Mouse (Mus musculus): ENCODE data around the gene Lonp2.

Lonp2 gene

DNA sequence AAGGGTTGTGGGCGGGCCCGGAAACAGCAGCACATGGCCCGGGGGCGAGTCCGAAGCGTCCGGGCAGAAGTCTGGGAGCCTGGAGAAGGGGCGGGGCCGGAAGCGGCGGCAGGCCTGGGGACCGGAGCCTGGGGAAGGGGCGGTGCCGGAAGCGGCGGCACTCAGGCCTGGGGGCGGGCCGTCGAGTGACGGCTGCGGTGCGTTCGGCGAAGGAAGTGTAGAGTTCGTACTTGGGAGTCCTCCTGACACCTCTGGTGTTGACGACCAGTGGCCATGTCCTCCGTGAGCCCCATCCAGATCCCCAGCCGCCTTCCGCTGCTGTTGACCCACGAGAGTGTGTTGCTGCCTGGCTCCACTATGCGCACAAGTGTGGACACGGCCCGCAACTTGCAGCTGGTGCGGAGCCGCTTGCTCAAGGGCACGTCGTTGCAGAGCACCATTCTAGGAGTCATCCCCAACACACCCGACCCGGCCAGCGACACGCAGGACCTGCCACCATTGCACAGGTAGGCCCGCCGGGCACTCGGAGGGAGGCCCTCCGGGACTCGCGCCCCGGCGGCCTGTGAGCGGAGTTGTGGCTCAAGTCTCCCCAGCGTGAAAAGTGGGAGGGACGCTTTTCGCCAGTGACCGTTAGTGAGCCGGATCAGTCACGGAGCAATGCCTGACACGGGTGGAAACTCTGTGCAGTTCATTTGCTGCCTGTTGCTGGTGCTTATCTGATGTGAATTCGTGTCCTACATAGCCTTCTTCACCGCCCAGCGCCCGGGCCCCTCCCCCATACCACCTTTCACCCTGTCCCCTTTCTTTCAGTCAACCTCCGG lies at the start of gene Lonp2:
Lonp2 (plus strand) TSS at position 133 of the 821 bp plus-strand sequence.
- DNase-seq (ENCODE audit: low read depth), result peak; percentile 90

DNA sequence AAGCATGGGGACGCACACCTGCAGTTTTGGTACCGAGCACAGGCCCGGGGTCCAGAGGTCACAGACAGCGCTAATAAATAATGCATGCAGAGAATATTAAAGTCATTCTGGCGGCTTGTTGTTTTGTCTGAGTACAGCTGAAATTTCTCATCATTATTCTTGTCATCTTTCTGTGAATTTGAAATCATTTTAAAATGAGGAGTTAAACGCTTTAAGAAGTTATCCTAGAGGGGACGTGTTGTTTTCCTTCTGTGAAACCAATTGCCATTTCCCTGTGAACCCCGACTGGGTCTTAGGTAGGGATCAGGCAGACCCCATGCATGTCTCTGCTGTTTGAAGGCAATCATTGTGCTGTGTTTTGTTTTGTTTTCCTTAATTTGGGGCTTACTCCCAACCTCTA lies 46.3 kb upstream of the Lonp2 start:
- no peak for DNase-seq (ENCODE audit: low read depth)

DNA sequence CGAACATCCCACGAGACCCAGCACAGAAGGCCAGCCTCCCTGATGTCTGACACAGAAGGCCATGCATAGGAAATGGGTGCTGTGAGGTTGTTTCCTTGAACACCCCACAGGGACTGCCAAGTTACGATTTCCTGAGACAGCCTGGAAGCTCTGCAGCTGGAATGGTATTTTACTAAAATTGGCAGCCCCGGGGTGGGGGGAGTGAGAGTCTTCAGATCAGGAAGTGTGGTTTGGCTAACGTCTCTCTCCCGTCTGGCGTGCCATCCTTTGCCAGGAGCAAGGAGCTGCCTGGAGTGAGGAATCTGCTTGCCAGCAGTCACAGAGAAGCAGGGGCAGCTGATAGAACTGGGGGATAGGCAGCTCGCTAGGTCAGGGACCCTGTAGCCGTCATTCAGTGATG lies 45.8 kb upstream of the Lonp2 start:
- DNase-seq (ENCODE audit: low read depth), result no peak

DNA sequence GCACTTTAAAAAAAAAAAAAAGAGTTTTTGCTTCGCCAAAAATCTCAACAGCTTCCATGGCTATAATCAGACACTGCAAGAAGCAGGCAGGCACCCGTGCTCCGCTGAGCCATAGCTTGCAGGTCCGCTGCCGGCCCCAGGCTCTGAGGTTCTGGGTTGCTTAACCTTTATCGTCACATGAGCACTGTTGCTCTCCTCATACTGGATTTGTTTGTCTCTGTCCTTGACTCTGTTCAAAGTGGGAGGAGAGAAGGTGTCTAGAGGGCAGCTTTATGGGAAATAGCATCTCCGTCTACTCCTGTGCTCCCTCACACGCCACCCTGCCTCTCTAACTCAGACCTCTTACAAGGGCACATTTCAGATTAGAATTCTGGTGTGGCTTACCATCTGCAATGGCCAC lies 45.1 kb upstream of the Lonp2 start:
- no peak for DNase-seq (ENCODE audit: low read depth)

DNA sequence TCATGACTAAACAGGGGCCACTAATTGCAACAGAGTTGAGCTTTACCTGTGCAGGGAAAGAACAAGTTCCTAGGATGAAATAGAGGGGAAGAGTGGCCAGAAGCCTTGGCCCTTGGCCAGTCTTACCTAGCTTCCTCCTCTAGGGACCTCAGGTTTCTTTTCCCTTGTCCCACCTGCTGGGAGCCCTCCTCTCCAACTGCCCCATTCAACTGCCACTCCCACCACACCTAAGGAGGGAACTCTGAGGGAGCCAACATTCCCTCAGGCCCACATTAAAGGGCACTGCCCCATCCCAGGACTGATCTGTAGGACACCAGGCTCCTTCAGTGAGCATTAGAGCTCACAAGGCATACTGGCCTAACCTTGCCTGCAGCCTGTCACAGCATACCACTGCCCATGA lies 43.4 kb upstream of the Lonp2 start, which contains the start of gene Abcc12:
Abcc12 (minus strand) TSS at position 229 of the 400 bp plus-strand sequence.
- no peak for DNase-seq (ENCODE audit: low read depth)

DNA sequence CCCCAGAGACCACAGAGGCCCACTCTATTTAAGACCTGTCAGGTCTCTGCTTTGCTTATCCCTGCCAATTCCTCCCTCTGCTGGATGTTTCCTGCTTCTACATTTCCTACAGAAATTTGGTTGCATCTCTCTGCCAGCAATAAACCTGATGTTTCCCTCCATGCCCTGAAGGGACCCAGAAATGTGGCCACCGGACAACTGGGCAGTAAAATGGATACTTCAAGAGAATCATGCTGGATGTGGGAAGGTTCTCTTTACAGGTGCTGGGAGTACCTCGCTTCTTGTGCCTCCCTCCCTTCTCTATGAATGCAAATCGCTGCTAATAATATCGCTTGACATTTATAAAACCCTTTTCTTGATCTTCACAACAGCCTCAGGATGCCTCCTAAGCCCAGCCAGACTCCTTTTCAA lies 41.9 kb upstream of the Lonp2 start:
- DNase-seq (ENCODE audit: low read depth), result no peak

DNA sequence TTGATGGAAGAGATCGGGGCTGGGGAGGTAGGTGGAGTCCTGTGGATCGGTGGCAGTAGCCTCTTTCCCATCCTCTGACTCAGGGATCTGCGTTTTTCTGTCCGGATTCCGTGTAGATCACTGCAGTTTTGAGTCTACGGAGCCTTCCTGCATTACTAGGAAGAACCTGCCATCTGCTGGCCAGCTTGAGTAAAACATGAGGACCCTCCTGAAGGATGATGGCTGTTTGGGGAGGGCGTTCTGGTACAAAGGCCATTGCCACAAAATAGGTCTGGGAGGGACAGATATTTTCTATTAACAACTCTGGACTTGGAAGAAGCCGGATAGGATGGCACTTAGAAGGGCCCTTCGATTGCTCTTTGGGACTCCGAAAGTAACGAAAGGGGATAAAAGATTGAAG lies 38.7 kb upstream of the Lonp2 start:
- DNase-seq (ENCODE audit: low read depth), result peak; percentile 83

DNA sequence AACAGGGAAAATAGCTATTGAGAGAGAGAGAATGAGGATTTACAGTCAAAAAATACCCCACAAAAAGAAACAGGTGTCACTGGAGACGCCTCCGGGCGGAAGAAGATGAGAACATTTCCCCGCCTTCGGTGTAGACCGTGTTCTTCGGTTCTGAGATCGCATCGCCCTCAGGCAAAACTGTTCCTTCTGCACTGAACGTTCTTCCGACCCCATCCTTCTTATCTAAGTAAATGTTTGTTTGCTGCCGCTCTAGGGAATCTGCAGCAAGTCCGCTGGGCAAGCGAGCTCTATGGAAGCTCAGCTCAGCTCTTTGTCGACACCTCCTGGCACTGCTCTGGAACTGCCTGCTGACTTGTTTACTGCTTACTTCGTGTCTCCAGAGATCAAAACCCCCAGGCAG lies 38.3 kb upstream of the Lonp2 start:
- DNase-seq (ENCODE audit: low read depth), result peak; percentile 63

DNA sequence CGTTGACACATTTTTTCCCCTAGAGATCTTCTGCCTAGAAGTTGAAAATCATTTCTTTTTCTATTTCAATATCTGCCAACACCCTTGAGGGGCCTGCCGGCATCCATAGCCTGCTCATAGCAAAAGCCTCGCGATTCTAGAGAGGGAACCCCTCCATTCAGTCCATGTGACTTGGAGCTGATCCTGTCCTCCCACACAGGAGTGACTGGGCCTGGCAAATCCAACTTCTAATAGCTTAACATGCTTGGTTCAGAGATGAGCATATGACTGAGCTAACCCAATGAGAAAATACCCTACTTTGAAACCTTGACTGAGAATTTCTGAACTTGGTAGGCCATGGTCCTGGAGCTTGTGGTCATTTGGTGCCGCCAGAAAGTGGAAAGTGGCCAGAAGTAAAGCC lies 37.8 kb upstream of the Lonp2 start:
- no peak for DNase-seq (ENCODE audit: low read depth)

DNA sequence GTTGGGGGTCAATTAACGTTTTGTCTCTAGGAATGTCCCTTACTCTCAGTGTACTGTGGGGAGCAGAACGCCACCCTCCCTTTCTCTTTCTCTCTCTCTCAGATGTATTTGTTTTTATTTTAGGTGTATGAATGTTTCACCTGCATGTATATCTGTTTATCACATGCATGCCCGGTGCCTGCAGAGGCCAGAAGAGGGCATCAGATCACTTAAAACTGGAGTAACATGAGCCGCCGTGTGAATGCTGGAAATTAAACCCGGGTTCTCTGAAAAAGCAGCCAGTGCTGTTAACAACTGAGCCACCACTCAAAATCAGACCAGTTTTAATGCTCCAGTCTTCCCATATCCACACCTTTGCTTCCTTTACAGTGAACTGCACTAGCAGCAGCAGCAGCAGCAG lies 37.2 kb upstream of the Lonp2 start:
- DNase-seq (ENCODE audit: low read depth), result no peak

DNA sequence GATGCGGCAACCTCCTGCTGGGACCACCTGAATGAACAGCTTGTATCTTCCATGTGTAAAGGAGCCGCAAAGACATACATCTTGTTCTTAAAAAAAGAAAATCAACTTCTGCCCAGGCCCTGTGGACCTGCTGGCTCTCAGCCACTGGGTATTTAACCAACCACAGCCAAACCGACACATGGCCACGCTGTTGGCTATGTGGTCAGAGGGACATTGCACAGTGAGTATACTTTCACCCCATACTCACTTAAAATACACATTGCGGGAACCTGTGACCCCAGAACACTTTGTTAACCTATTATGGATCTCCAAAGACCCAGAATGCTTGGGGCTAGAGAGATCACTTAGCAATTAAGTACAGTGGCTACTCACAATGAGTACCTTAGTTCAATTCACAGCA lies 35.5 kb upstream of the Lonp2 start:
- DNase-seq (ENCODE audit: low read depth), result no peak

DNA sequence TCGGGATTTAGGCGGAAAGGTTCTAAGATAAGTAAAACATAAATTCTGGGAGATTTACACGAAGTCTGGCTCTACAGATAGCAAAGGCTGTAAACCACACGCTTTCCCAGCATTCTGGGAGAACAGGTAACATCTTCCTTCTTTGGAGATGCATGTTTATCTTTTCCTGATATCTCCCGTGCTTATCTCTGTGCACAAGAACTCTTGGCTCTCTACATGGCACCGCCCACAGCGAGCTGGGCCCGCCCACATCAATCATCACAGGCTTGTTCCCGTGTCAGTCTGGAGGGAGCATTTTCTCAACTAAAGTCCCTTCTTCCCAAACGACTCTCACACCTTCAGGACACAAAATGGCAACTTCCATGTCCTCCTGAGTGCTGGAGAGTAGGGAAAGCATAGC lies 30.7 kb upstream of the Lonp2 start:
- DNase-seq (ENCODE audit: low read depth), result no peak

DNA sequence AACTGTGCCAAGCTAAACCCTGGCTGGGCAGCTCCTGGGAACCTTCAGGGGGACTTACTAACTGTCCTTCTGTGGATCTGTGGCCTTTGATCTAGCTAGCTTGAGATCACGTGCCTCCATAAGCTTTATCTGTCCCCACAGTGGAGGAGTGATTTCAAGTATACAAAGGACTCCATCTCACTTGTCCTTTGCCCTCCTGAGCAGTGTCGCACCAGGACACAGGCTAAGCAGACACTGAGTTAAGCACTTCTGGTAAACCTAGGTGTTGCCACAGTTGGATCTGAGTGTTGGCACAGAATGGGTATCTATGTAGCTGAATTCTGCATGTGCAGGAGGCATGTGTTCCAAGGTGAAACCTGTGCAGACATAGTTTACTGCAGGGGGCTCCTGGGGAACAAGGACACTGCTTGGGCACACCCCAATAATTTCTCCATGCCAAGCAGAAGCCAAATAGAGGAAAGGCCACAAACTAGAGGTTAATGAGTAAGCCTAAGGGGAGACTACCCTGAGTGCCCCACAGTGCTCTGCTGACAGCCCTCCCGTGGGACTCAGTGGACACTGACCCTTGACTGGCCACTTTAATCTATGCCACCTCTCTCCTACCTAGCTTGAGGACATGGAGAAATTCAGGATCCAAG lies 29.6 kb upstream of the Lonp2 start:
- DNase-seq (ENCODE audit: low read depth), result no peak

DNA sequence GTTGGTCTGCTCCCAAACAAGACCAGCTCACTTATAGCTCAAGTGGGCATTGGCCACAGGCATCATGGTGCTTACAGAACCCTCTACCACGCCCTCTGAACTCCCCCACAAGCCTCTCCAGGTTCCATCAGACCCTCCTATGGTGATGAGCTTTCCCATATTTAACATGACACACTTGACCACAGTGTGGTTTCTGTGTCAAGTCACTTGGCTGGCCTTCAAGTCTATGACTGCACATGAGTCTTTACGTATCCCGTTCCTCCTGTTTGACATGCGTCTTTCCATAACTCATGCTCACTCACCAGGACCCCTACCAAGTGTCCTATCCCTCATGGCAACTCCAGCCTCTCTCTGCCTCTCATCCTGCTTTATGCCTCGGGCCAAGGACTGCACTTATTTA lies 28.2 kb upstream of the Lonp2 start:
- DNase-seq (ENCODE audit: low read depth), result no peak

DNA sequence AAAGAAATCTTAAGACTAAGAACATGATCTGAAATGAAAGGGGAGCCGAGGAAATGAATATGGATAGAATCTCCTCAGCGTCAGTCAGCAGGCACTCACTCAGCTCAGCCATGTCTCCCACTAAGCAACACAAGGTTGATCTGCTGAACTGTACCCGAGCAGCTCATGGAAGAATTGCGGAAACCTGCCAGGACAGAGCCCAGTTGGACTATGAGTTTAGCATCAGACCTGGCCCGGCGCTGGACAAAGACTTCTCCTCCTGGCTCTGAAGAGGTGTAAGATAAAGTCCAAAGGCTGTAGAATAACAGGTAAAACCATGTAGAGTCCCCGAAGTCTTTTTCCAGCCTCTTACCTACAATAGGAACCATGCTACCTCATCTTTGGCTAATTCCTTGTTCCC lies 26.2 kb upstream of the Lonp2 start:
- no peak for DNase-seq (ENCODE audit: low read depth)

DNA sequence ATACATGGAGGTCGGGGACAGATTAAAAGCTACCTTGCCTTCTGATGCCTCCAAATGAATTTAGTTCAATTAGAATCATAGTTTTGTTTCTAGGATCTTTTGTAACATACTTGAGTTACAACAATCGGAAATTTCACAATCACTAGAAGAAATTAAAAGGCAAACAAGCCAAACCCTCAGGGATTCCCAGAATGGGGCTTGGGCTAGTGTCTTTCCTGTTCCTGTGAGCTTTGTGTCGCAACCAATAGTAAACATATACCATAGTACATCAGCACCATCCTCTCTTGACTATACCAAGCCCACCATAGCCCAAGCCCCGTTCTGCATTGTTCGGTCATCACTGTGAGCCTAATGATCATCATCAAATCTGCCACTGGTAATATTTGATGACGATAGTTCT lies 24.5 kb upstream of the Lonp2 start:
- no peak for DNase-seq (ENCODE audit: low read depth)

DNA sequence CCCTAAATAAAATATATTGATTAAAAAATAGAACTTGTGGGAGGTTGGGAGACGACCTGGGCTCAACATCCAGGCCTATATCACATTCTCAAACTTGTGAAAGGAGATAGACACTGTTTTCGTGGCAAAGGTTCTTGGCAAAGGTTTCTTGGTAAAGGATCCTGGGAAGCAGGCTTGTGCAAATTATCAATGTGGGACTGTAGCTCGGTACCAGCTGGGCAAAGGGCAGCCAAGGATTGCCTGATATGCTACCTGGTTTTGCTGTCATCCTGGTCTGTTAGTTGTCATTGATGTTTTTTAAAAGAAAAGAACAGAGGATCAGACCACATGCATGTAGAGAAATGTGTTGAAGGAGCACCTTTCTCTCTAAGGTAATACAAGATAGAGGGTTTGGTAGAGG lies 23.5 kb upstream of the Lonp2 start:
- no peak for DNase-seq (ENCODE audit: low read depth)

DNA sequence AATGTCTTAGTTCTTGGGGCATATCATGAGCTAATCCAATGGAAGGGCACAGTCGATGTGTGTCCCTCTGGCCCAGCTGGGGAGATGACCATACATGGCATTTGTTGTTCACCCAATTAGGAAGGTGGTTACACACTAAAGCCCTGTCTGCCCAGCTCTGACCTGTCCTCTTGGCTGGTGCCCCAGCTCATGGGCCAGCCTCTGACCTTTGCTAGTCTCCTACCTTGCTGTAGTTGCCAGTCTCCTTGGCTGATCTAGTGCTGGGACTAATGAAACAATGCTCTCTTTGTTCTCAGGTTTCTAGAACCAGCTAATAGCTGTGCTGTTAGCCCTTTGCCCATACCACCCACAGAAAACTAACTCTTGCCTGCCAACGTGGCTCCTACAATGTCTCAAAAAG lies 20.7 kb upstream of the Lonp2 start:
- no peak for DNase-seq (ENCODE audit: low read depth)

DNA sequence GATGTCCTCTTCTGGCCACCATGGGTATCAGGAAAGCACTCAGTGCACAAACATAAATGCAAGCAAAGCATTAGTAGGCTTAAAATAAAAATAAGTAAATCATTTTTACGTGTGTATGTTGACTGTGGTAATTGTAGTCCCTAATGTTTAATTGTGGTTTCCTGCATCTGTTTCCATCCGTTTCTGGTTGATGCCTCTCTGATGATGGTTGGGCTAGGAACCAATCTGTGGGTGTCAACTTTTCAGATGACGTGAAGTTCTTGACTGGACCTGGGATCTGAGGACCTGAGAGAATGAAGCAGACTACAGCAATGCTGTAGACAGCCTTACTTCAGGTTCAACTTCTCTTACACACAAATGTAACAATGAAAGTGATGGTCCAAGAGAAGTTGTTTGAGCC lies 19.2 kb upstream of the Lonp2 start:
- no peak for DNase-seq (ENCODE audit: low read depth)

DNA sequence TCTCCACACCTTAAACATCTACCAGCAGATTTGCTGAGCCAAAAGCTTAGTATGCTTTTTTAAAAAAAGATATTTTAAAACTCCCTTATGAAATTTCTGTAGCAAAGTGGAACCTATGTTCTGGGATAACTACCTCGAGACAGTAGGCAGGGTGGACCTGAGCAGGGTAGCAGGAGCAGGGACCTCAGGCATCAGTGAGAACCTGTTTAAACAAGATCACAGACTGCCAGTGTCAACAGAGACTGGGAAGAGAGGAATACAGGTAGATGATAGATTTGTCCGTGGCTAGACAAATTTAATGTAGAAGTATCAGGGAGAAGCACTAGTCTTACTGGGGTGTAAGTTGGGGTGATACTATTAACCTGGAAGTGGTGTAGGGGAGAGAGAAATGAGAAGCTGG lies 10.0 kb upstream of the Lonp2 start:
- no peak for DNase-seq (ENCODE audit: low read depth)

DNA sequence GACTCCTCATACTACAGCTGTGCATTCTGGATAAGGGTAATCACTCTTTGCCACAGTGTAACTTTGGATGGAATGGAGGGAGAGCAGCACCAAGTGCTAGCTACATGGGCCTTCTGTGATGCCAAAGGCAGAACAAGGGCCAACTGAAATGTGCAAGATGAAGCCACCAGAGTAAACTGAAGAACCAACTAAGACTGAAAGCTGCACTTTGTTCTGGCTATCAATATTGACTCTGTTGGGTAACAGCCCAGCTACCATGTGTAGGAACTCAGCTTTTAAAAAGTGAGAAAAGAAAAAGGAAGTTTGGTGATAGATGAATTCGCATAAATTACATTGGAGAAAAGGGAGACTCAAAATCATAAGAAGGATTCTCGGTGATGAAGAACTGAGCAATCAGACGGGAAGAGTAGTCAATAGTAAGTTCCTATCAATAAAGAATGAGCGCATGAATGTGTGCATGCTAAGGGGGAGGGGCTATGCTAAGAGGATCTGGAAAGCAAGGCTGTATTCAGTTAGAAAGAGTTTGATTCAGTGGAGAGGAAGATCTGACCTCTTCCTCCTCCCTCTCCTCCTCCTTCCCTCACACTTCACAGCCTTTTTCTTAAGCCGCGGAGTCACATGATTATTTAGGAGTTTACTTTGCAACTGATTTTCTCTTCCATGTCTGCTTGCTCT lies 8.6 kb upstream of the Lonp2 start:
- no peak for DNase-seq (ENCODE audit: low read depth)

DNA sequence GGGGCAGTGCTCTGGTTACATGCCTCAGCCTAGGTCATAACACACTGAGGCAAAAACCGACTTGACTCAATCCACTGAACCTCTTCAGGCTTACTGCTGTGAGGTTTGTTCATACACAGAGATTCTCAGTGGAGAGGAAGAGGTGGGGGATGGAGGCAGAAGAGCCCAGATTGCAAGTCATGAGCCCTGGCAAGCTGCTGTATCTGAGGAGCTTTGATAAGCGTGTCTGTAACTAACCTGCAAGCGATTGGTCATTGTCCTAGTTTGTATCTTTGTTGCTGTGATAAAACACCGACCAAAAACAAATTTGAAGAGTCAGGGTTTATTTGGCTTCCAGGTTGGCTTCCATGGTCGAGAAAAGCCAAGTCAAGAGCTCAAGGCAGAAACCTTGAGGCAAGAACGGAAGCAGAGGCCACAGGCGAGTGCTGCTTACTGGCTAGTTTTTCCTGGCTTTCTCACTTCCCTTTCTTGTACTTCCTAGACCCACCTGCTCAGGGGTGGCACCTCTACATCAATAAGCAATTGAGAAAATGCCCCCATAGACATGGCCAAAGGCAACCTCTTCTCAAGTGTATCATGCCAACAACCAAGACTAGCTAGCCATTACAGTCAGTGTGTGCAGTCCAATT lies 6.0 kb upstream of the Lonp2 start:
- DNase-seq (ENCODE audit: low read depth), result no peak

DNA sequence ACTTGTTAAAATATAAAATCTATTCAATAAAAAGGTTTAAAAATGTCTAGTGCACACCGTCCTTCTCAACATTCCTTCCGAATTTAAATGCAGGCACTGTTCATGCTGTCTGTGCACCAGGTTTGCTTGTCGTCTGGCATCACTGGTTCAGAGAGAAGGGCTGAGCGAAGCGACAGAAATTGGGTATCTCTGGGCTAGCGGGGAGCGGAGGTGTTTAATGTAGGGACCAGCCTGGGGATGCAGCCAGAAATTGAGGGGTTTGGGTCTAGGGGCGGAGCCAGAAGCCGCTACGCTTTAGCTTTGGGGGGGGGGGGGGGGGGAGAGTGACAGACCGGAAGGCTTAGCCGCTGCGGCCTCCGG lies 312 bp upstream of the Lonp2 start:
- DNase-seq (ENCODE audit: low read depth), result no peak

Measured in c-Kit-positive CD71-negative TER-119-negative erythroid progenitor cells, embryonic 14.5 days (primary cell).